ENCODE assay signal across 9 mouse cellular contexts in the genomic region with DNA sequence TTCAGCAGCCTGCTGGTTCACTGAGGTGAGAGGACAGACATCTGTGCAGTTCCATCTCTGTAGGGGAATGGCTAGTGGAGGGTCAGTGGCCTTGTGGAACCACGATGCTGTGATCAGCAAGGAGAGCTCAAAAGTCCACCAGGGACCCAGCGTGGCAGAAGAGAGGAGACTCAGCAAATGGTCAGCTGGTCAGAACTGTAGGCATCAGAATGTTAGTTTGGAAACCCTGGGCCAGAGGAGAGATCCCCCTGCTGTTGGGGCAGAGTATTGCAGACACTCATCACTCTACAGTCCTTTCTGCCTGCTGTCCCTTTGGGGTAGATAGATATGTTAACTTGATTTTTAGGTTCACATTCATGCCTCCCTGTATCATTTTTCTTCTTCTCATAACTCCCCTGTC. TPM values are rescaled to one million over a fixed set of nuclear protein-coding genes. Genes with fewer than 3 reads are reported as not detected.
DNase-seq lines count a peak whose midpoint lies in the region; ATAC-seq and TF ChIP-seq lines count a peak whose summit lies in the region.
"Had no signal": no experiment of that assay in that cellular context is flagged by ENCODE, and none has a peak within 500 bp of the region (broad histone marks: within the 10 kb centered on the region; RNA-seq: fewer than 3 reads in every experiment).

No protein-coding gene starts in this region.

- H3K4me2 ChIP-seq in kidney, embryonic 15.5 days: no peak overlapping the region

- no peak for ATAC-seq in kidney, embryonic 15.5 days (replicated peaks; ENCODE audit: low FRiP score)
- no peak for ATAC-seq in Patski
- peak; percentile 42; the same call in 1 of the 2 replicates for ATAC-seq in granulocyte monocyte progenitor cell, adult 5-6 weeks (replicated peaks; ENCODE audit: poor library complexity, severe bottlenecking)

- peak; percentile 62 for DNase-seq in kidney, adult 18-20 months
- no peak for DNase-seq in Patski (ENCODE audit: low read depth, low spot score)
- peak; percentile 10 to 26 for DNase-seq in natural killer cell, adult 2 months (ENCODE audit: low spot score in 2 of 2)
- no peak for DNase-seq in retina, postnatal 1 day
- DNase-seq in hindbrain, embryonic 10.5 days (ENCODE audit: low spot score): no peak
- no peak for DNase-seq in right cerebral cortex, adult 18-20 months

- no peak overlapping the region for H3K9ac ChIP-seq in kidney, embryonic 15.5 days

- in situ Hi-C loops in Patski (cut with MboI; ENCODE audit: low pct_unique_long_range_greater_than_20kb): no loop called here

- POLR2A ChIA-PET in Patski (lab: Charles Lee): no interaction called here

- H3K4me1 ChIP-seq in kidney, embryonic 15.5 days: peaks cover 7% of the 10 kb centered on the region
- 0 out of 2 replicates have a peak, but pooled peaks cover 3% of the 10 kb centered on the region for H3K4me1 ChIP-seq in hindbrain, embryonic 10.5 days (replicated peaks)

- H3K4me3 ChIP-seq in kidney, embryonic 15.5 days (replicated peaks): no peak overlapping the region
- no peak overlapping the region for H3K4me3 ChIP-seq in hindbrain, embryonic 10.5 days
- H3K4me3 ChIP-seq: megakaryocyte, embryonic 14.5 days had no signal

- no peaks in the 10 kb centered on the region for H3K27me3 ChIP-seq in kidney, embryonic 15.5 days
- H3K27me3 ChIP-seq in Patski: no peaks in the 10 kb centered on the region
- no peaks in the 10 kb centered on the region for H3K27me3 ChIP-seq in hindbrain, embryonic 10.5 days (ENCODE audit: insufficient read depth, poor library complexity, severe bottlenecking)

- TF ChIP-seq CTCF in Patski (IDR thresholded peaks at IDR 0.05): peak; percentile 73

- no peaks in the 10 kb centered on the region for H3K36me3 ChIP-seq in kidney, embryonic 15.5 days
- H3K36me3 ChIP-seq in hindbrain, embryonic 10.5 days: no peaks in the 10 kb centered on the region

- 94% methylated on average over 2 of the region's 2 CpGs for WGBS in kidney, embryonic 15.5 days
- 92% methylated on average over 2 of the region's 2 CpGs for WGBS in hindbrain, embryonic 10.5 days

- CTCF ChIA-PET in Patski (lab: Charles Lee): interaction anchor here (0.7 to 2.8 kb wide), 8 partner anchors 10 to 141 kb away, joined by 3 to 13 read pairs (median 4); no protein-coding TSS in a partner anchor

- H3K27ac ChIP-seq in kidney, embryonic 15.5 days: no peak overlapping the region
- no peak overlapping the region for H3K27ac ChIP-seq in hindbrain, embryonic 10.5 days

- no peaks in the 10 kb centered on the region for H3K9me3 ChIP-seq in kidney, embryonic 15.5 days (replicated peaks)
- H3K9me3 ChIP-seq in hindbrain, embryonic 10.5 days: no peaks in the 10 kb centered on the region
- H3K9me3 ChIP-seq: megakaryocyte, embryonic 14.5 days had no signal

RNA-seq across cellular contexts. Expression of a gene that starts 41.4 kb away (rescaled TPM):
- 1,359 and 1,501 TPM in 2 replicates for polyA plus RNA-seq in kidney, embryonic 15.5 days (2015; fragmentation: Nextera tagmentation; extraction: Ambion mirVana)
- 1,237 TPM for polyA plus RNA-seq in Patski (2021)
- total RNA-seq in granulocyte monocyte progenitor cell, adult 5-6 weeks (2014; fragmentation: Nextera tagmentation): 4,638 and 5,139 TPM in 2 replicates
- 3,883 and 3,979 TPM in 2 replicates for total RNA-seq in granulocyte monocyte progenitor cell, adult 5-6 weeks (2017)
- 1,093 and 1,176 TPM in 2 replicates for polyA plus RNA-seq in hindbrain, embryonic 10.5 days (2016; fragmentation: Nextera tagmentation; extraction: Ambion mirVana)

Comparison
In these comparisons a context has a peak if more than half of its experiments do, and no peak if none do; other contexts are left out.
1. DNase-seq: peak in kidney, adult 18-20 months (single experiment) and natural killer cell, adult 2 months (2 of 2); none in Patski (single experiment), retina, postnatal 1 day (single experiment), hindbrain, embryonic 10.5 days (single experiment) and right cerebral cortex, adult 18-20 months (single experiment).